Mouse (Mus musculus): ENCODE measurements around the gene Smarcd3. TPM values are rescaled to one million over a fixed set of nuclear protein-coding genes. Genes with fewer than 3 reads are reported as not detected.
"Not testable (repeated sequence)": the region's sequence is repeated elsewhere in the genome, so short reads cannot be mapped to it uniquely, and the experiment has no call there.

Gene Smarcd3
- polyA plus RNA-seq, 1 experiment from 2014 or later, result 15.2 TPM

DNA sequence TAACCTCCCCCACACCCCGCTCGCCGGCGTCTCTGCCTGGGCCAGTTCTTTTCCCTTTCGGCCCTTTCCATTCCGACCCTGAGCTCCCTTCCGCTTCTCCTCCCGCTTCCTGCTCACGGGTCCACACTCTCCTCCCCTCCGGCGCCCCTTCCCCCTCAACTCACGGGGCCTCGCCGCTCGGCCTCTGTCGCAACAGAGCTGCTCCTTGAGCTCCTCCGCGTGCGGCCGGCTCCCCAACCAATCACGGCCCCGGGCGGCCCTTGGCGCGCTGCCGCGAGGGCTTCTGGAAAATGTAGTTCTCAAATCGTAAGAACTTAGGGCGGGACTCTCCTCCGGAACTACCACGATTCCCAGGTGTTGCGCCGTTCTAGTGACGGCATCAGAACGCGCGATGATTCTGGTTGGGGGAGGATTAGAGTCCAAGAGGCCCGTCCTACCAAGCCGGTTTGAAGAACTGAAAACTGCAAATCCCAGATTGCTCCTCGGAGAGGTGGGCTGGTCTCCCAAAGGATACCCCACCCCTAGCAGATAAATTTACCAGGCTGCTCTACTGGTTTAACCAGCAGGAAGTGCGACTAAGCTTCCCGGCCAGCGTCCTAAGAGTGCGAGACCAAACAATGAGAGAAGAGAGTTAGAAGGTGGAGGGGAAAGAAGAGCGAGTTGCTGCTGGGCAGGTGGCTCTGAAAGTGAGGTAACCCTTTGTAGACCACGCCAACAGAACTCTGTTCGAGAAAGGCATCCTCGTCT is 46.9 kb downstream of the Smarcd3 start, which contains the start of gene Abcf2:
Gene Abcf2 (minus strand): TSS at position 285 of the 747 bp plus-strand sequence.
- H3K4me3 ChIP-seq (ENCODE audit: low read depth, low read length), result peak within 1 kb of the TSS; percentile 72
- peaks cover 19% of the 10 kb centered on the region for H3K36me3 ChIP-seq (ENCODE audit: control insufficient read depth, insufficient read depth, low read length)
- H3K9ac ChIP-seq (ENCODE audit: low read depth, low read length), result peak within 1 kb of the TSS; percentile 81
- peak; percentile 99 for DNase-seq (ENCODE audit: low spot score)
- peak within 1 kb of the TSS; percentile 77 for H3K27ac ChIP-seq (ENCODE audit: low read depth, low read length)
- peak within 1 kb of the TSS; percentile 77 for H3K4me2 ChIP-seq
- peaks cover 9% of the 10 kb centered on the region for H3K4me1 ChIP-seq (replicated peaks; ENCODE audit: control insufficient read depth, insufficient read depth, low read length)
- peak; percentile 96 for ATAC-seq (replicated peaks; ENCODE audit: low FRiP score)
- WGBS, result under 1% methylated on average over 48 of the region's 48 CpGs
- no peaks in the 10 kb centered on the region for H3K27me3 ChIP-seq (replicated peaks; ENCODE audit: control insufficient read depth, insufficient read depth, low read length)
- H3K9me3 ChIP-seq (ENCODE audit: control insufficient read depth, low read length), result no peaks in the 10 kb centered on the region

DNA sequence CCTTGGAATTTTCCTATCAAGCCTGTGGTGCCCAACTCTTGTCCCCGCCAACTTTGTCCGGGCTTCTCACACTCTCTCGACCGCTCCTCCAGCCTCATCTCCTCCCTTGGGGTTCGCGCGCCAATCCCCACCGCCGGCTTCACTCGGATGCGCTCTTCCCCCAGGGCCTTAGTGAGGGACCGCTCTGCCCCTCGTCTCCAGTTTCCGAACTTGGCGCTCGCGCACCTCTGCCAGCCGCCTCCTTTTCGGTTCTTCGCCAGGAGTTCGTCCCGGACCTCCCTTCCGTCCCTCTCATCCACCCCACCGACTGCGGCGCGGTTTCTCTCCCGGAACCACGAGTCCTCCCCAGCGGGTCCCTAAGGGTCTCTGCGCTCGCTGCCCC is 47.4 kb downstream of the Smarcd3 start:
- ATAC-seq (replicated peaks; ENCODE audit: low FRiP score) (peak; percentile 40; the same call in 1 of the 2 replicates), DNase-seq (ENCODE audit: low spot score) (no peak)
- under 1% methylated on average over 32 of the region's 32 CpGs for WGBS
- H3K9ac ChIP-seq (ENCODE audit: low read depth, low read length), result peak overlapping the region; percentile 81
- peaks cover 9% of the 10 kb centered on the region for H3K4me1 ChIP-seq (replicated peaks; ENCODE audit: control insufficient read depth, insufficient read depth, low read length)
- peak overlapping the region; percentile 44; the same call in 1 of the 2 replicates for H3K27ac ChIP-seq (ENCODE audit: low read depth, low read length)
- peak overlapping the region; percentile 77 for H3K4me2 ChIP-seq
- peak overlapping the region; percentile 72 for H3K4me3 ChIP-seq (ENCODE audit: low read depth, low read length)
- H3K27me3 ChIP-seq (replicated peaks; ENCODE audit: control insufficient read depth, insufficient read depth, low read length), result no peaks in the 10 kb centered on the region
- peaks cover 25% of the 10 kb centered on the region for H3K36me3 ChIP-seq (ENCODE audit: control insufficient read depth, insufficient read depth, low read length)
- H3K9me3 ChIP-seq (ENCODE audit: control insufficient read depth, low read length), result no peaks in the 10 kb centered on the region

GRCm38 (mm10) chr5:24575948-24576347 is 48.3 kb downstream of the Smarcd3 start:
- H3K27me3 ChIP-seq (replicated peaks; ENCODE audit: control insufficient read depth, insufficient read depth, low read length), result no peaks in the 10 kb centered on the region
- H3K27ac ChIP-seq (ENCODE audit: low read depth, low read length), result no peak overlapping the region
- H3K4me2 ChIP-seq, result peak overlapping the region; percentile 77
- peaks cover 26% of the 10 kb centered on the region for H3K36me3 ChIP-seq (ENCODE audit: control insufficient read depth, insufficient read depth, low read length)
- H3K9me3 ChIP-seq (ENCODE audit: control insufficient read depth, low read length), result no peaks in the 10 kb centered on the region
- WGBS, result 86% methylated on average over 1 of the region's 1 CpGs
- H3K9ac ChIP-seq (ENCODE audit: low read depth, low read length), result peak overlapping the region; percentile 81; the same call in 1 of the 2 replicates
- H3K4me3 ChIP-seq (ENCODE audit: low read depth, low read length), result peak overlapping the region; percentile 72
- no peak for ATAC-seq (replicated peaks; ENCODE audit: low FRiP score)
- peaks cover 9% of the 10 kb centered on the region for H3K4me1 ChIP-seq (replicated peaks; ENCODE audit: control insufficient read depth, insufficient read depth, low read length)
- no peak for DNase-seq (ENCODE audit: low spot score)

DNA sequence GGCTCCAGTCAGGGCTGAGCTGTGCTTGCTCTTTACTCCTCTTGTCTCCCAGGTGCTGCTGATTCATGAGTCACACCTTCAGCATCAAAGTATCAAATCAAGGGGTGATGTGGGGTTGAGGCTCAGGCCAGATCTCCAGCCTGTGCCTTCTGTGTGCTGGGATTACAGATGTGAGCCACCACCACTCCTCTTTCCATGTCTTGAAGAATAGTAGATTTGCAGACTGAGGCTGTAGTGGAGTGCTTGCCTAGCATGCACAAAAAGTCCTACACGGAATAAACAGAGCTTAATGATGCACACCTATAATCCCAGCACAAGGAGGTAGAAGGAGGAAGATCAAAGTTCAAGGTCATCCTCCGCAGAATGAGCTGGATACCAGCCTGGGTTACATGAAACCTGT is 67.5 kb downstream of the Smarcd3 start, which contains the start of gene 4931409K22Rik:
Gene 4931409K22Rik (minus strand): TSS at position 101 of the 400 bp plus-strand sequence.
- ATAC-seq (replicated peaks; ENCODE audit: low FRiP score) (no peak), DNase-seq (ENCODE audit: low spot score) (no peak)
- Histone ChIP-seq H3K27me3 (replicated peaks; ENCODE audit: control insufficient read depth, insufficient read depth, low read length) (peaks cover 9% of the 10 kb centered on the region), H3K27ac (ENCODE audit: low read depth, low read length) (no peak within 1 kb of the TSS), H3K36me3 (ENCODE audit: control insufficient read depth, insufficient read depth, low read length) (no peaks in the 10 kb centered on the region), H3K9me3 (ENCODE audit: control insufficient read depth, low read length) (no peaks in the 10 kb centered on the region), H3K4me3 (ENCODE audit: low read depth, low read length) (no peak within 1 kb of the TSS), H3K4me1 (replicated peaks; ENCODE audit: control insufficient read depth, insufficient read depth, low read length) (no peaks in the 10 kb centered on the region), H3K9ac (ENCODE audit: low read depth, low read length) (no peak within 1 kb of the TSS), H3K4me2 (no peak within 1 kb of the TSS)
- 54% methylated on average over 2 of the region's 2 CpGs for WGBS

DNA sequence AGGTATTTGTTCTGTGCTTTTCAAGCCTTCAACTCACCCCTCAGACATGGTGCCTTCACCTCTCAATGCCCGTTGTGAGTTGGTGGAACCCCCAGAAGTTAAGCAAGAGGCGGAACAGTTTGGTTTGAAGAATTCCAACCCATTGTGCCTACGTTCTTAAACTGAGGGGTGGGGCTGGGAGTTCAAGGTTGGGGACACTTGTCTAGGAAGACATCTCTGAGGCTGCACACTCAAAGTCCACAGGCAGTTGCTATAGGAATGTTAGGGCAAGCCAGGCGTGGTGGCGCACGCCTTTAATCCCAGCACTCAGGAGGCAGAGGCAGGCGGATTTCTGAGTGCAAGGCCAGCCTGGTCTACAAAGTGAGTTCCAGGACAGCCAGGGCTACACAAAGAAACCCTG is 68.9 kb downstream of the Smarcd3 start:
- 89% methylated on average over 7 of the region's 7 CpGs for WGBS
- H3K36me3 ChIP-seq (ENCODE audit: control insufficient read depth, insufficient read depth, low read length); DNase-seq (ENCODE audit: low spot score); H3K4me2 ChIP-seq; H3K9ac ChIP-seq (ENCODE audit: low read depth, low read length); ATAC-seq (replicated peaks; ENCODE audit: low FRiP score); H3K4me3 ChIP-seq (ENCODE audit: low read depth, low read length); H3K27ac ChIP-seq (ENCODE audit: low read depth, low read length); H3K9me3 ChIP-seq (ENCODE audit: control insufficient read depth, low read length); H3K4me1 ChIP-seq (replicated peaks; ENCODE audit: control insufficient read depth, insufficient read depth, low read length): not testable (repeated sequence)
- H3K27me3 ChIP-seq (replicated peaks; ENCODE audit: control insufficient read depth, insufficient read depth, low read length), result peaks cover 21% of the 10 kb centered on the region

DNA sequence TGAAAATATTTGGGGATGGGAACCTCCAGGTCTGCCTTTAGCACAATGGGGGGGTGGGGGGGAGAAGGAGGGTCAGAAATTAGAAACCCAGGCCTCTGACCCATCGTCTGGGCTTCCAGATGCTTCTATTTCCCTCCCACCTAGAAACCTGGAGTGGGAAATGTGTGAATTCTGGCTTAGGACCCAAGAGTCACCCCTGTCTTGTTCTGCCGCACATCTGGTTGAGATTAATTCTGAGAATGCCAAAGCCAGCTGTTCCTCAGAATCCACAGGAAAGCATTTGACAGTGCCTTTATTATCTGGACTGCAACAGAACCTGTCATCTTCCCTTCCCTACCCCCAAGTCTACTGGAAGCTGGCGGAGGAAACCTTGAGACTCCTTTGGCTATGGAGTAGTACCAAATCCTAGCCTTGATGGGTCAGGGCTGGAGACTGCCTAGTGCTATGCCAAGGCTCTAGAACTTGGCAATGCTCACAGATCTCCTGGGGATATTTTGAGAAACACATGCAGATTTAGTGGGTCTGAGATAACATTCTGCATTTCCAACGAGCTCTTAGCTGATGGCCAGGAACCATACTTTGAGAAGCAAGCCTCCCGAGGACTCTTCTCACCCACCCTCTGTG is 70.5 kb downstream of the Smarcd3 start:
- Histone ChIP-seq H3K27ac (ENCODE audit: low read depth, low read length) (no peak overlapping the region), H3K9me3 (ENCODE audit: control insufficient read depth, low read length) (no peaks in the 10 kb centered on the region), H3K36me3 (ENCODE audit: control insufficient read depth, insufficient read depth, low read length) (no peaks in the 10 kb centered on the region), H3K9ac (ENCODE audit: low read depth, low read length) (no peak overlapping the region), H3K27me3 (replicated peaks; ENCODE audit: control insufficient read depth, insufficient read depth, low read length) (peaks cover 28% of the 10 kb centered on the region), H3K4me1 (replicated peaks; ENCODE audit: control insufficient read depth, insufficient read depth, low read length) (no peaks in the 10 kb centered on the region), H3K4me3 (ENCODE audit: low read depth, low read length) (no peak overlapping the region), H3K4me2 (no peak overlapping the region)
- ATAC-seq (replicated peaks; ENCODE audit: low FRiP score) (no peak), DNase-seq (ENCODE audit: low spot score) (no peak)
- WGBS, result 56% methylated on average over 5 of the region's 5 CpGs

DNA sequence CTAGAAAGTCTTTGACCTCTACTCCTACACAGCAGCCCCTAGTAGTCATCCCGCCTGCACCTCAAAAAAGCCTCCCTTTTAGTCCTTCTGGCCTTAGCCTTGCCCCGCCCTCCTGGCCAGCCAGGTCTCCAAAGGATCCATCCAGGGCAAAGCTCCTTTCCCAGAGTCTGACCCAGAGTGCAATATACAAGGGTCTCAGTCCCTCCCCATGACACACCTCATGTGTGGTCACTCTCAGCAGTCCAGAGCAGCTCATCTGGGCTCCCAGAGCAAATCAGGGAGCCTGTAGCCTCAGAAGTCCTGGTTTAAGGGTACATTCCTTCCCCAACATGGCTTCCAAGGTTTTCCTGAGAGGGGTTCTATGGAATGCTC is 72.9 kb downstream of the Smarcd3 start:
- H3K4me2 ChIP-seq, result peak overlapping the region; percentile 24; the same call in 1 of the 2 replicates
- 35% methylated on average over 2 of the region's 2 CpGs for WGBS
- no peak overlapping the region for H3K4me3 ChIP-seq (ENCODE audit: low read depth, low read length)
- no peak overlapping the region for H3K9ac ChIP-seq (ENCODE audit: low read depth, low read length)
- no peak overlapping the region for H3K27ac ChIP-seq (ENCODE audit: low read depth, low read length)
- H3K36me3 ChIP-seq (ENCODE audit: control insufficient read depth, insufficient read depth, low read length), result no peaks in the 10 kb centered on the region
- DNase-seq (ENCODE audit: low spot score) (no peak), ATAC-seq (replicated peaks; ENCODE audit: low FRiP score) (no peak)
- H3K9me3 ChIP-seq (ENCODE audit: control insufficient read depth, low read length), result no peaks in the 10 kb centered on the region
- peaks cover 28% of the 10 kb centered on the region for H3K27me3 ChIP-seq (replicated peaks; ENCODE audit: control insufficient read depth, insufficient read depth, low read length)
- no peaks in the 10 kb centered on the region for H3K4me1 ChIP-seq (replicated peaks; ENCODE audit: control insufficient read depth, insufficient read depth, low read length)

DNA sequence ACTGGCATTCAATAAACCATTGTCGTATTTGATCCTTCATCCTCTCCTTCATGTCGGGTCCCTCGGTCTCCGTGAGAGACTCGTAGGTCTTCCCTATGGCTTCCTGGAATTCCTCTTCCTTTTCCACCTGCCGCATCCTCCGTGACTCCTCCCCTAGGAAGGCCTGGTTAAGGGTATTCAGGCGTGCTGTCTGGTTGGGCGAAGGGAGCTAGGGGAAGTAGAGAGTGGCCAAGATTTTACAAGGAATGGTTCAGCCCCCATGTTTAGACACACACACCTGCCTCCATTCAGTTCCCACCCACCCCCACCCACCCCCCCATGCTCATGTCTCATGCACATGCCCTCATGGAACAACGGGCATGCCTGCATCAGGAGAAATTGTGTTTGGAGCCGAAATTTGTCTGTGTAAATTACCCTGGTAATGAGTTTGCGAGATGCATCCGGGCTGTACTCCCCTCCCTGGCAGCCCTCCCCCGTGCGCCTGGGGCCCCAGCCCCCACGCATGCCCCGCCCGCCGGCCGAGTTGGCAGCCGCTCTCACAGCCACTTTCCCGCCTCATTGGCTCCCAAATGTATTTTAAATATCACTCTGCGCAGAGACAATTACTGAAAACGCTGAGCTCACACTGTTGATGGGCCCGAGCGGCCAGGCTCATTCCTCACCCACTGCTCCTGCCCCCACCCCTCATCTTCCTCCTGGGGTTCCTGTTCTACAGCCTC is 73.5 kb downstream of the Smarcd3 start:
- H3K27me3 ChIP-seq (replicated peaks; ENCODE audit: control insufficient read depth, insufficient read depth, low read length), result peaks cover 28% of the 10 kb centered on the region
- ATAC-seq (replicated peaks; ENCODE audit: low FRiP score) (no peak), DNase-seq (ENCODE audit: low spot score) (no peak)
- no peak overlapping the region for H3K4me3 ChIP-seq (ENCODE audit: low read depth, low read length)
- H3K9ac ChIP-seq (ENCODE audit: low read depth, low read length), result no peak overlapping the region
- H3K36me3 ChIP-seq (ENCODE audit: control insufficient read depth, insufficient read depth, low read length), result no peaks in the 10 kb centered on the region
- peak overlapping the region; percentile 24; the same call in 1 of the 2 replicates for H3K4me2 ChIP-seq
- H3K9me3 ChIP-seq (ENCODE audit: control insufficient read depth, low read length), result no peaks in the 10 kb centered on the region
- 27% methylated on average over 26 of the region's 26 CpGs for WGBS
- no peak overlapping the region for H3K27ac ChIP-seq (ENCODE audit: low read depth, low read length)
- no peaks in the 10 kb centered on the region for H3K4me1 ChIP-seq (replicated peaks; ENCODE audit: control insufficient read depth, insufficient read depth, low read length)

Data from liver, embryonic 11.5 days (tissue).